Mouse (Mus musculus) heart, embryonic 11.5 days (tissue): ENCODE data around the gene Gm28035. TPM values are rescaled to one million over a fixed set of nuclear protein-coding genes. Genes with fewer than 3 reads are reported as not detected.

ENCODE experiments used
- ATAC-seq: fragments of 200-750 bp; cut with Nextera tagmentation; replicated peaks from 2 replicates; pipeline ENCODE4 v1.8.0; 2017; ENCODE audit warnings: moderate library complexity; ENCODE audit not compliant: insufficient number of reproducible peaks, low FRiP score, low TSS enrichment
- H3K27ac ChIP-seq: fragments of 300-500 bp; sonication (generic); 2 replicates; pipeline ENCODE4 v1.5.1; 2014; ENCODE audit warnings: mild to moderate bottlenecking, low read depth, low read length
- H3K27me3 ChIP-seq: fragments of 300-500 bp; sonication (generic); 2 replicates; pipeline ENCODE4 v1.6.1; 2014; ENCODE audit warnings: mild to moderate bottlenecking, low read length, mixed read lengths; ENCODE audit not compliant: control insufficient read depth, insufficient read depth
- H3K36me3 ChIP-seq: fragments of 300-500 bp; sonication (generic); 2 replicates; pipeline ENCODE4 v1.6.1; 2014; ENCODE audit warnings: mild to moderate bottlenecking, low read length, moderate library complexity, mixed read lengths; ENCODE audit not compliant: control insufficient read depth, insufficient read depth
- H3K4me1 ChIP-seq: fragments of 300-500 bp; sonication (generic); 2 replicates; pipeline ENCODE4 v1.6.1; 2014; ENCODE audit warnings: low read length; ENCODE audit not compliant: control insufficient read depth, insufficient read depth
- H3K4me2 ChIP-seq: fragments of 300-500 bp; sonication (generic); 2 replicates; pipeline ENCODE4 v1.6.1; 2014; ENCODE audit warnings: mild to moderate bottlenecking, moderate library complexity
- H3K4me3 ChIP-seq: fragments of 300-500 bp; sonication (generic); 2 replicates; pipeline ENCODE4 v1.5.1; 2014; ENCODE audit warnings: low read depth, low read length
- H3K9ac ChIP-seq: fragments of 300-500 bp; sonication (generic); 2 replicates; pipeline ENCODE4 v1.6.1; 2014; ENCODE audit warnings: mild to moderate bottlenecking, low read depth, low read length, moderate library complexity
- H3K9me3 ChIP-seq: fragments of 300-500 bp; sonication (generic); replicated peaks from 2 replicates; pipeline ENCODE4 v1.6.1; 2016; ENCODE audit warnings: low read length; ENCODE audit not compliant: control insufficient read depth
- WGBS: fragments of 180-500 bp; shearing (Covaris S2); extraction: QIAGEN DNeasy Blood & Tissue Kit; methylation state at CpG from one replicate; pipeline ENCODE4 v1.1.7; 2014; ENCODE audit not compliant: insufficient replicate concordance; 5-methylcytosine and 5-hydroxymethylcytosine counted together
- polyA plus RNA-seq: library from polyadenylated mRNA; unstranded; fragments of >200 nt; fragmentation: Nextera tagmentation; extraction: Ambion mirVana; gene quantifications from 2 replicates; pipeline ENCODE4 v1.2.1, GENCODE M21; 2014

The Gm28035 gene
- polyA plus RNA-seq, 1 experiment from 2014 or later = not detected

GRCm38 (mm10) chr2:30253809-30254208 lies 13.4 kb downstream of the Gm28035 start:
- Histone ChIP-seq H3K9me3 (no peaks in the 10 kb centered on the region), H3K36me3 (peaks cover 28% of the 10 kb centered on the region), H3K27me3 (no peaks in the 10 kb centered on the region), H3K27ac (no peak overlapping the region), H3K9ac (no peak overlapping the region), H3K4me2 (no peak overlapping the region), H3K4me3 (no peak overlapping the region), H3K4me1 (peaks cover 22% of the 10 kb centered on the region)
- no peak for ATAC-seq
- 67% methylated on average over 5 of the region's 5 CpGs for WGBS

- Histone ChIP-seq H3K36me3 (peaks cover 28% of the 10 kb centered on the region), H3K4me2 (no peak overlapping the region), H3K4me1 (peaks cover 33% of the 10 kb centered on the region), H3K27me3 (no peaks in the 10 kb centered on the region), H3K9ac (no peak overlapping the region), H3K9me3 (no peaks in the 10 kb centered on the region), H3K27ac (no peak overlapping the region), H3K4me3 (no peak overlapping the region)
- no peak for ATAC-seq
- whole genome bisulfite sequencing = 96% methylated on average over 42 of the region's 42 CpGs
Measured at GRCm38 (mm10) chr2:30255631-30256395, 15.4 kb downstream of the Gm28035 start.

- Histone ChIP-seq H3K4me3 (no peak overlapping the region), H3K27ac (no peak overlapping the region), H3K9ac (no peak overlapping the region), H3K4me1 (peaks cover 27% of the 10 kb centered on the region), H3K27me3 (no peaks in the 10 kb centered on the region), H3K4me2 (no peak overlapping the region), H3K9me3 (no peaks in the 10 kb centered on the region), H3K36me3 (peaks cover 31% of the 10 kb centered on the region)
- ATAC-seq = no peak
- WGBS = 95% methylated on average over 30 of the region's 30 CpGs
Measured at GRCm38 (mm10) chr2:30256616-30257350, 16.4 kb downstream of the Gm28035 start.

- Histone ChIP-seq H3K27ac (peak overlapping the region; percentile 82; the same call in 1 of the 2 replicates), H3K4me1 (peaks cover 21% of the 10 kb centered on the region), H3K36me3 (peaks cover 38% of the 10 kb centered on the region), H3K27me3 (no peaks in the 10 kb centered on the region), H3K9me3 (no peaks in the 10 kb centered on the region), H3K9ac (0 out of 2 replicates have a peak overlapping the region, but pooled peaks have one; percentile 44), H3K4me3 (no peak overlapping the region), H3K4me2 (no peak overlapping the region)
- WGBS = 77% methylated on average over 7 of the region's 7 CpGs
- no peak for ATAC-seq
Measured at GRCm38 (mm10) chr2:30257699-30258460, 17.5 kb downstream of the Gm28035 start.

- H3K4me1 ChIP-seq = peaks cover 21% of the 10 kb centered on the region
- WGBS = 52% methylated on average over 4 of the region's 4 CpGs
- peak overlapping the region; percentile 82 for H3K27ac ChIP-seq
- no peak overlapping the region for H3K4me3 ChIP-seq
- no peak overlapping the region for H3K4me2 ChIP-seq
- H3K36me3 ChIP-seq = peaks cover 43% of the 10 kb centered on the region
- no peaks in the 10 kb centered on the region for H3K27me3 ChIP-seq
- no peaks in the 10 kb centered on the region for H3K9me3 ChIP-seq
- no peak overlapping the region for H3K9ac ChIP-seq
- no peak for ATAC-seq
Measured at GRCm38 (mm10) chr2:30258600-30258999, 18.2 kb downstream of the Gm28035 start.

- WGBS = 80% methylated on average over 15 of the region's 15 CpGs
- Histone ChIP-seq H3K9ac (no peak overlapping the region), H3K9me3 (no peaks in the 10 kb centered on the region), H3K27ac (peak overlapping the region; percentile 82), H3K27me3 (no peaks in the 10 kb centered on the region), H3K36me3 (peaks cover 43% of the 10 kb centered on the region), H3K4me2 (no peak overlapping the region), H3K4me3 (no peak overlapping the region), H3K4me1 (peaks cover 28% of the 10 kb centered on the region)
- no peak for ATAC-seq
Measured at GRCm38 (mm10) chr2:30259131-30260064, 19.0 kb downstream of the Gm28035 start.

GRCm38 (mm10) chr2:30261064-30261736 lies 20.8 kb downstream of the Gm28035 start:
- Histone ChIP-seq H3K27ac (no peak overlapping the region), H3K4me2 (no peak overlapping the region), H3K9ac (no peak overlapping the region), H3K4me3 (no peak overlapping the region), H3K36me3 (peaks cover 32% of the 10 kb centered on the region), H3K27me3 (no peaks in the 10 kb centered on the region), H3K9me3 (no peaks in the 10 kb centered on the region), H3K4me1 (peaks cover 46% of the 10 kb centered on the region)
- 85% methylated on average over 4 of the region's 4 CpGs for WGBS
- ATAC-seq = no peak
